Mouse (Mus musculus): ENCODE data around the gene Rwdd1.
"Not testable (repeated sequence)": the region's sequence is repeated elsewhere in the genome, so short reads cannot be mapped to it uniquely, and the experiment has no call there.

Gene Rwdd1

DNA sequence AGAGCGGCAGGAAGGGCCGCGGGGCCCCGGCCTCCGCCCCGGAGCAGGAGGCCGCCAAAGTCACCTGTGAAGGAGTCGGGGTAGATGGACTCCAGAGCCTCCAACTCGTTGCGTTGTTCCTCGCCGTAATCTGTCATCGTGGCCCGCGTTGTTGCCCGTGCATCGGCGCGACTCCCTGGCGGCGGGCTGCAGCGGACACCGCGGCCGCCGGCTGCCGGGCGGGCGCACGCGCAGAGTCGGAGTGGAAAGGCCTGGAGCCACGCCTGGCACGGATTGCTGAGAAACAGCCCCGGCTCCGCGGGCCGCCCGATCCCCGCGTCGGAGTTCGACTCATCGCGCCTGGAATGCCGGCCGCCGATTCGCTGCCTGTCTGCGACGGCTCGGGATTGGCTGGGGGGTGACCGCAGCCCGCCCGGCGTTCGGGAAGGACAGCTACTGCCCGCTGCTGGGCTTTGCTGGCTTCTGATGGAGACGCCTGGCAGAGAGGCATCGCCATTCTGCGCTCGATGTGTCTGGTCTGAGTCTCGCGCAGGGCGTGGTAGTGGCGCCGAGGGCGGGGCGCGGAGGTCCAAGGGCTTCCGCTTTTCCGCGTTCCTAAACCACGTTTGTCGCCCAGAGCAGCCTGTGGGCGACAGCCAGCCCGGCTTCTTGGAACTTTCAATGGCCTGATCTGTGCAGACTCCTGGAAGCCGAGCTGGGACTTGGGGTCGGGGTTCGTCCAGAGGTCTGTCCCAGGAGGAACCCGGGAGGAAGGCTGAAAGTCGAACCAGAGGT lies at the start of gene Rwdd1:
Rwdd1 (minus strand) TSS at position 323 of the 774 bp plus-strand sequence.
- peak; percentile 99 for DNase-seq

DNA sequence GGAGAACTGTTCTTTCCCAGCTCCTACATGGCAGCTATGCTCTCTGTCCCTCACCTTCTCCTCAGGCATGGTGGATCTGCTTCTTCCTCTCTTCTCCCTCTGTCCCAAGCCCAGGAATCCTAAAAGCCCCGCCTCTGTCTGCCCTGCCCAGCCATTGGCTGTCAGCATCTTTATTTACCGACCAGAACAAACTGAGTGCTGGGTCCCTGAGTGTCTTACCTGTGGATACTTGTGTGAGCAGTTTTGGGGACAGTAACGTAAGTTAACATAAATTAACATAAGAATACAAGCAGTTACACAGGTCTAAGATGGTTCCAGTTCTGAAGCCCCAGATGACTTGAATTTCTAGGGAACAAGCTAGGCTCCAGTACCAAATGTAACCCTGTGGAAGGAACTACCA lies 47.2 kb upstream of the Rwdd1 start:
- DNase-seq = no peak

DNA sequence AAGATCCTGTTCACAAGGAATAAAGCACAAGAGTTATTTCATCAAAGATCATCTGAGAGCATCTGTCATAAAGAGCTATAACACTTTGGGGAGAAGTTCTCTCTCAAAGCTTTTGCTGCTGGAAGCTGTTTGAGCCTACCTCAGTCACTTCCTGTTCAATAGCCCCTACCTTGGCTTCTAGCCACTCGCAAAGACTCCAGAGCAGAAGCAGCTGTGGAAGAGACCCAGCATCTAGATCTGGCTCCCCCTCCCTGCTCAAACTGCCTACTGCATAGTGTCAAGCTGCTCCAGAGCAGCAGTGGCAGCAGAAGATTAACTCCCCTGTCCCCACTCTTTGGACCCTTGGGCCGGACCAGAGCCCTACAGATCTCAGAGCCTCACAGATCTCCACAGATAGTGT lies 34.6 kb upstream of the Rwdd1 start:
- no peak for DNase-seq

DNA sequence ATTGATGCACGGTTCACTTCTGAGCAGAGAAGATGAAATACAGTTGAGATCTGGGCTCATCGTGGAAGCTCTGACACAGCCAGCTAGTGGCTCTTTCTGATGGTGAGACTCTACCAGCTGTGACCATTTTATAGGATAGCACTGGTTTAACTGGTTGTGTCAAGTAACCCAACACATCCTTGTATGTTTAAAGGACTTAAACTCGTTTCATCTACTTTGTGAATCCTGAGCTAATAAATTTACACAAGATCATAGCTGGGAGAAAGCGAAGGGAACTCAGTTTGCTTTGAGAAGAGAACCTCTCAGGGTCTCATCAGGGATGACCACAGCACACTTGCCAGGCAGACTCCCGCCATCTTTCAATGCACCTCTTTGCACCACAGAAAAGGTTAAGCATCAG lies 24.8 kb upstream of the Rwdd1 start, which contains the start of gene Calhm4:
Calhm4 (minus strand) TSS at position 101 of the 400 bp plus-strand sequence.
- no peak for DNase-seq

DNA sequence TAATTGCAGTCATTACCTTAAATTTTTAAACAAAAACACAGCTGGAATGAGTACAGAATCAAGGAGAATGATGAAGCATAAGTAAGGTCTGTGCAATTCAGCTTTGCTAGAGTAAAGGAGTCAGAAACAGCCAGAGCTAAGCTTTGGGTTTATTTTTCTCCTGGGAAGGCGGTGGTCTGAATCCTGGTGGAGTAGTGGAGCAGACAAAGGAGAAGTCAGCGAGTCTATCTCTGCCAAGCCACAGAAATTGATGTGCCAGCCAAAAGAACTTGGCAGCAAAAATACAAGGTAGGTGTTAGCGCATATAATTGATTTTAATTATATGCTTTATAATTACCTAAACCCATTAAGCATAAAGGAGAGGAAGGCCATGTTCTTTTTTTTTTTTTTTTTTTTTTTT lies 18.0 kb upstream of the Rwdd1 start, which contains the start of gene Trappc3l:
Trappc3l (plus strand) TSS at position 197 of the 400 bp plus-strand sequence.
- DNase-seq = no peak

DNA sequence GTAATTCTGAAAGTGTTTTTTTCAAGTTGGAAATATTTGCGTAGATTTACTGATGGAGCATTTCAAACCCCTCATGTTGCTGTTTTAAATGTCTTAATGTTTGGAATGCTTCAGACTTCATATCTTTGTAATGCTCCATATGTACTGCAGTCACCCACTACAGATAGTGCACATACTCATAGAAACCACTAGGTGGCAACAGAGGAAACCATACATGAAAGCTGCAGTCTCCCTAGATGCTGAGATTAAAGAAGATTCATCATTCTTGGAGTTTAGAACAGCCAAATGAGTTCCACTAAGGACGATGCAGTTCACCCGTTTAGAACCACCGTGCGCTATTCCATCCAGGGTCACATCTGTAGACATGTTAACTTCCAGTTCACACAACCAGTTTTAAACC lies 17.2 kb upstream of the Rwdd1 start:
- peak; percentile 32 for DNase-seq

DNA sequence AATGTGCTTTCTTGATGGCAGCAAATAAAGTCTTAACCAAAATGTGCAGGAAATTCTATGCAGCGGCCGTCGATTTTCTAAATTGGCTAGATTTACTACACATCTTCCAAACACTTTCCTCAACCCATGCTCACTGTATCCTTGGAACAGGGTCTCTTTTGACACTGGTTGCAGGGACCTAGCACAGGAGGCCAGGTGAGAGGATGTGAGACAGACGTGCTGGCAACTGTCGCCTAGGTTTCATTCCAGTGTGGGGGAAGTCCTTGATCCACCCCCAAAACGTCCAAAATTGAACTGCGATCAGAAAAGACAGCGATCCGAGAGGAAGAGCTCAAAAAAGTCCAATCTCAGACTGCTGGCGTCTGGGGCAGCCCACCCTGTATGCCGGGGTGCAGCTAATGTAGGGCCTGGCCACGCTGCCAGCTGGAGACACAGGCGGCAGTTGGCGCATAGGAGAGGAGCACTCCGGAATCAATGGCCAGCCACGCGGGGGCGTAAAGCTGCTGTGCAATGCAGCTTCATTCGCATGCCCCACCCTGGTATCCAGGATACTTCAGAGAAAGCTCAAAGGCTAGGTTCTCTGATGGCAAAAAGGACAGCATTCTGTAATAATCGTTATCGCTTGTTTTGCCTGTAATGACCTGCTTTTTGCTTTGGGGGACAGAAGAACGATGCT lies 14.3 kb upstream of the Rwdd1 start:
- DNase-seq = peak; percentile 65

DNA sequence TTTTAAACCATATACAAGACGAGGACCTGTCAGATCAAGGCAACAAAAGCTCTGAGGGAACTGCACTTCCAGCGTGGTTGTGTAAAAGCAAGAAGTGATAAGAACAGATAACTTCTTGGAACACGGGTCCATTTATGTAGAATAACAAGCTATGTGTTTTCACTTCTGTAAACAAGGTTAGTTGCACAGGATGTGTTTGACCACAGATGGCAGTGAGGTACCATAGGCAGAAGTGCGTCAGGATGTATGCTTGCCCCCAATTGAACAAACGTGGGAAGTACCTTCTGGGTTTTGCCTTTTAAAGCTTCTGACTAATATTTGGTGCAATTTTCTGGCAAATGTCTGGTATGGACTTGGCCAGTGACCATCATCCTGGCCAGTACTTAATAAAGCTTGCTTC lies 10.9 kb upstream of the Rwdd1 start:
- DNase-seq = no peak

DNA sequence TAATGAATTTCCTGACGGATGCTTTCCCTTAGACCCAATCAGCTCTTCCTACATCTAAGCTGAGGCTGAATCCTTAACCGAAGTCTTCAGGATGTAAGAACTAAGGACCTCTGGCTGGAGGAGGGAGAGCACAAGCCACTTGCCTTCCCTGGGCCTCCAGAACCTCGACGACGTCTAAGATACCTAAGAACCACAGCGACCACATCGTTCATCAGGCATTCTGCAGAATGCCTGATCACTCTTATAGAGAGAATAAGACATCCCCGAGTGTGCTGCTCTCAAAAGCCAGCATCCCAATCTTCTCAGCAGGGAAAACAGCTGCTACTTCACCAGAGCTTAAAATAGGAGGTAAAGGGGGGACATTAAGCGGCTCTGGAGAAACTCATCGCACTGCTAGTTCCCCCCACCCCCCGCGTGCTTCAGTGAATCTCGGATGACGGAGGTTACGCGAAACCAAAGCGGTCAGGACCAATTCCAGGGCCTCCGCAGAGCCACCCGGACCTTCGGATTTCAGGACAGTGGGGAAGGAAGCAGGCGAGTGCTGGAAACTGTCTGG lies 600 bp downstream of the Rwdd1 start:
- peak; percentile 7 for DNase-seq

DNA sequence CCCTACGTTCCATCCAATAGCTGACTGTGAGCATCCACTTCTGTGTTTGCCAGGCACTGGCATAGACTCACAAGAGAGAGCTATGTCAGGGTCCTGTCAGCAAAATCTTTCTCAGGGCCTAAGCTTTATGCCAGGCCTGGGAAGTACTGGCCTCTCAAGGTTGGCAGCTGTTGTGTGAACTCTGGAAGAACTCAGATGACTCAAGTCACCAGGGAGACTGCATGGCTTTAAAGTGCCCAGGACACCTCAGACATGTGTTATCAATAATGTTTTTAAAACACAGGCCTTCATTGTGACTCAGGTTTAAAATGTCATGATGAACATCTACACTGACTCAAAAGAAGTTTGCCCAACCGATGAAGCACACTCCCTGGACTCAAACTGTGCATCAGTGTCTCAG lies 6.2 kb downstream of the Rwdd1 start:
- no peak for DNase-seq

DNA sequence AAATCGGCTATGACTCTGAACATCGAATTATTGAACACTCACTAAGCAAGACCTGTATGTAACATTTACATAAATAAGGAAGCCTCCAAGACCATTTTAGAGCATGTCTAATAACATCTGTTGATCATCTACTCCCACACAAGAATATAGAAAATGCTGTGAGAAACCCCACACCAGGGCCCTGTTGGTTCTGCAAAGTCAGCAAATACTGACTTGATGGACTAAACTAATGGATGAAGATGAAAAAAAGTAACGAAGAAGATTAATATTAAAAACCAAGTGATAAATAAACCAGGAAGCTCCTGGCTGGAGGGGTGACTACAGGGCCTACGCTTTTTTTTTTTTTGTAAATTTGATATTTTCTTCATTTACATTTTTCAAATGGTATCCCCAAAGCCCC lies 6.8 kb downstream of the Rwdd1 start:
- no peak for DNase-seq

DNA sequence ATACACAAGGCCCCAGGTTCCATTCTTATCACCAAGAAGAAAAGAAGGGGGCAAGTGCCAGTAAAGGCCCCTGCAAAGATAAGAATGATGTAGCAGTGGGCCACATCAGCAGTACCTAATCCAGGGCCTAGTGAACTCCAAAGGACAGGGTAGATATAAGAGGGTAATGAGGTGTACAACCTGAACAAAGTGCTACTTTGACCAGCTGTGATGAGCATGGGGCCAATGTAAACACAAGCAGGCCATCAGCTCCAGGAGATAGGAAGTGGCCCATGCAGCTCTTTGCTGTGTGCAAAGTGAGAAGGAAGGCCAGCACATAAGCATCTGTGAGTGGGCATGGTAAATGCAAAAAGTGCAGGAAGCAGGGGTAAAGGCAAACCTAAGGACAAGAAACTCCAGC lies 21.0 kb downstream of the Rwdd1 start:
- no peak for DNase-seq

DNA sequence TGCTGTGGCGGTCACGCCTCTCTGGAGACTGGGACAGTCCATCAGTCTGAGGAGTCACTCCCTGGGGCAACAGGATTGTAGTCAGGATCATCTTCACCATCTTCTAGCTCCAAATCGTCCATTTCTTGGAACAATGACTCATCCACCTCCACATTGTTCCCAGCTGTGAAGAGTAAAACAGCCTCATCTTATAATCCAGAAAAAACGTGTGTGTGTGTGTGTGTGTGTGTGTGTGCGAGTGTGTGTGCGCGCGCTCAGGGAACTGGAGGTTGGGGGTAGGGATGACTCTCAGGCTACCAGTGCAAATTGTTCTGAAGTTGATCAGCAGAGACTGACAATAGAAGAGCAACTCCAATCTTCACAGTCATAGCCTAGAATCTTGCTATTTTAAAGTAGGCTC lies 22.7 kb downstream of the Rwdd1 start:
- not testable (repeated sequence) for DNase-seq

DNA sequence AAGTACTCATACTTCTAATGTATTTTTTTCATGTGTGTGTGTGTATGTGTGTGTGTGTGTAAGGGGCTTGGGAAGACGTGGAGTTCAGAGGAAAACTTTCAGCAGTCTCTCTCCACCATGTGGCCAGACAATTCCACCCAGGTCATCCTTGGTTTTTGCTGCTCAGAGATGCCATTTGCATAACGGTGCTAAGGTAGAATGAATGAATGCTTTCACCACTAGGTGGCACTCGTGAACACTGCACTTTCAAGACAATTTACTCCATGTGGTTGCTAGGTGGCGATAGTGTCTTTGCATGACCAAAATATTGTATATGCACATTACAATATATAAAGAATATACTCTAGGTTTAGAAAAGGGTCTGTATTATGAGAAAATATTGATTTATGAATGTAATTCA lies 32.7 kb downstream of the Rwdd1 start:
- peak; percentile 77 for DNase-seq

DNA sequence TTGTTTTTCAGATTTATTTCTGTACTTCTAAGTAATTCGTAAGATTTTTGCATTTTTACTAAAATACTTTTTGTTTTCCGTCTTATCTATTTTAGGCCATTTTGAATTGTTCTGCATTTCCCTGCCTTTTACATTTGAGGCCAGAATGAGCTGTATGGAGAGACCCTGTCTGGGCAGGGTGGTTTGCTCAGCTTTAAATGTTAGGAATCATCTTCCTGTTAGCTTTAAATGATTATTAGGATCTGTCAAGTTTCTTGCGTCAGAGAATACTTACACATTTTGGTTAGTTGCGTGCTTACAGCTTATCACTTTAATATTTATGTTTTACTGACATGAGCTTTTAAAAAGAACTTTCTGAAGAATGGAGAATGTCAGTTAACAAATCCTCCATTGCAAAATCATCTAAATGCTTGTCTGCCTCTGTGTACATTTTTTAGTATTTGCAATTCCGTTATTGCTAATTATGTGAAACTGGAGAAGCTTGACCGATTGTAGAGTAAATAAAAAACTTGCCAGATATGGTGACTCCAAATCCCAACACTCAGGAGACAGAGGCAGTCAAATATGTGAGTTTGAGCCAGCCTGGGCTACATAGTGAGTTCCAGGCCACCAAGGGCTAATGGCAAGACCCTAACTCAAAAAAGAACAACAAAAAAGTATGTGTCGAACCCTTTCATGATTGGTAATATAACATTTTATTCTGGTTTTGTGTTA lies 44.5 kb downstream of the Rwdd1 start:
- no peak for DNase-seq

DNA sequence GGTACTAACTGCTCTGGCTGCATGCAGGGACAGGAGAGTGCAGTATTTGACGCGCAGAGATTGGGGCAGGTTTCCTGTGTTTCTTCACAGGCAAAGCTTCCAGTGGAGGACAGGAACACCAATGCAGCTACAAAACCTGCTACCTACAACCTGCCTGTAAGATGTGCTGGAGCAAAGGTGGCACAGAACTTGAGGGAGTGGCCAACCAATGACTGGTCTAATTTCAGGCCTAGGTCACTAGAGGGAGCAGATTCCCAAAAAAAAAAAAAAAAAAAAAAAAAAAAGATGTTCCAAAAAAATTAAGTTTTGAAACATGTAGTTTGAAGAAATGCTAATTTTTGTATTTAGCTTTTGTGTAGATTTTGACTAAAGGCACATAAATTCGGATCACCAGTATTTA lies 66.9 kb downstream of the Rwdd1 start:
- no peak for DNase-seq

DNA sequence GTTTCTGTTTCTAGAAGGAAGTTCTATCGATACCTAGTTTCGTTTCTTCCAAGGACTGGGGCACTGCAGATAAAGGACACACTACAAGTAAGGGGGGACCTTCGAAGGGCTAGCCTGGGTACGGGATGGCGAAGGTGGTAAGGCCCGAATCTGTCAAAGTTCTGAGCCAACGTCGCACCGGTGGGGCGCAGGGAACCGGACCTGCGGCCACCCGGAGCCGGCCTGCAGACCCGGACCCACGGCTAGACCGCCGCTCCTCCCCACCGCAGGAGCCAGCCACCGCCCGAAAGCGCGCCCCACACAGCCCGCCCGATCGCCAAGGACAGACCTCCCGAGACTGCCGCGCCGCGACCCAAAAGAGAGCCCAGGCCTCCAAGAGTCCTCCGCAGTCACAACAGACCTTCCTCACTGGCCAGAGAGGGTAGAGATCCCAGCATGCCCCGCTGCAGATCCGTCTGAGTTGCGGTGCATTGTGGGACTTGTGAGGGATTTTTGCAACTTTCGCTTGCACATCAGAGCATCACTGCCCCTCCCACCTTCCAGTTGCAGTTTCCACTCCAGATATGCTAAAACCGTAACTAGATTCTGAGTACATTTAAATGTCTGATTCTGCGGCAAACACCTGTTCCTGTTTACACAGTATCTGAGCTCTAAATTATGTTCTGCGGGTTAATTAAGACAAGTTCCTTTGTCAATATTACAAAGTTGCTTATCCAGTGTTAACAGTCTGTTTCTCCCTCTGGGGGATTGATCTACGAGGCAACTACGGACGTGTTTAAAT lies 68.4 kb downstream of the Rwdd1 start, which contains the start of gene Zup1:
Zup1 (minus strand) TSS at position 467 of the 781 bp plus-strand sequence.
- peak; percentile 89 for DNase-seq
